ENCODE assay signal across 18 mouse cellular contexts in genomic region chr1:43542339-43542738, GRCm38 (mm10).
DNase-seq lines count a peak whose midpoint lies in the region; ATAC-seq and TF ChIP-seq lines count a peak whose summit lies in the region.
"Had no signal": no experiment of that assay in that cellular context is flagged by ENCODE, and none has a peak within 500 bp of the region (broad histone marks: within the 10 kb centered on the region; RNA-seq: fewer than 3 reads in every experiment).

No protein-coding gene starts in this region.

- WGBS in heart, adult 2 months = 71% methylated on average over 4 of the region's 4 CpGs
- WGBS in heart, embryonic 12.5 days = 68% methylated on average over 4 of the region's 4 CpGs
- 73% methylated on average over 4 of the region's 4 CpGs for WGBS in heart, embryonic 10.5 days

- TF ChIP-seq EP300 in heart, adult 2 months (IDR thresholded peaks at IDR 0.05; ENCODE audit: insufficient read depth, low read depth, low read length) = no peak

- H3K4me1 ChIP-seq in heart, adult 2 months (ENCODE audit: control insufficient read depth, insufficient read depth, low read length) = peaks cover 3% of the 10 kb centered on the region
- peaks cover 47% of the 10 kb centered on the region for H3K4me1 ChIP-seq in heart, embryonic 12.5 days (replicated peaks)
- H3K4me1 ChIP-seq in heart, embryonic 10.5 days = peaks cover 36% of the 10 kb centered on the region
- H3K4me1 ChIP-seq: midbrain, embryonic 15.5 days had no signal

- H3K9me3 ChIP-seq in heart, embryonic 12.5 days (replicated peaks) = no peaks in the 10 kb centered on the region
- no peaks in the 10 kb centered on the region for H3K9me3 ChIP-seq in heart, embryonic 10.5 days
- H3K9me3 ChIP-seq: forebrain, embryonic 10.5 days; midbrain, embryonic 15.5 days had no signal

- TF ChIP-seq CTCF in heart, adult 2 months (IDR thresholded peaks at IDR 0.05) = 0 out of 2 replicates have a peak, but pooled peaks have one; percentile 13

- peaks cover 4% of the 10 kb centered on the region; the same call in 1 of the 2 replicates for H3K79me2 ChIP-seq in heart, adult 2 months (replicated peaks; ENCODE audit: control insufficient read depth, insufficient read depth, low read length)

- intact Hi-C loops in heart, adult 2 months (cut with DNase I) = no loop called here

- H3K27ac ChIP-seq in heart, adult 2 months = no peak overlapping the region
- H3K27ac ChIP-seq in heart, embryonic 12.5 days (ENCODE audit: poor library complexity, severe bottlenecking) = no peak overlapping the region
- H3K27ac ChIP-seq in heart, embryonic 10.5 days = no peak overlapping the region
- H3K27ac ChIP-seq: forebrain, embryonic 10.5 days; midbrain, embryonic 15.5 days had no signal

- TF ChIP-seq POLR2A in heart, adult 2 months (IDR thresholded peaks at IDR 0.05; ENCODE audit: insufficient read depth, low read depth, low read length) = no peak

- DNase-seq in heart, adult 2 months = no peak
- peak; percentile 50 to 62 for DNase-seq in spleen, postnatal 36 days (ENCODE audit: low spot score in 2 of 2)
- DNase-seq in spleen, adult 12 weeks (ENCODE audit: low spot score) = no peak
- DNase-seq in thymus, postnatal 4 days = peak; percentile 56
- no peak for DNase-seq in frontal cortex, postnatal 36 days (ENCODE audit: low spot score in 2 of 2)
- no peak for DNase-seq in heart, embryonic 10.5 days (ENCODE audit: low spot score)
- DNase-seq: adrenal gland, postnatal 10 days; cerebellum, adult 18-20 months; gastrocnemius, postnatal 14 days; heart, postnatal 10 days; layer of hippocampus, adult 9-11 months; left cerebral cortex, postnatal 4 days had no signal

- no peaks in the 10 kb centered on the region for H3K27me3 ChIP-seq in heart, adult 2 months (ENCODE audit: control insufficient read depth, insufficient read depth, low read length)
- no peaks in the 10 kb centered on the region for H3K27me3 ChIP-seq in heart, embryonic 12.5 days (replicated peaks)
- H3K27me3 ChIP-seq in heart, embryonic 10.5 days (ENCODE audit: insufficient read depth, poor library complexity, severe bottlenecking) = no peaks in the 10 kb centered on the region
- H3K27me3 ChIP-seq: midbrain, embryonic 15.5 days; Patski had no signal

- H3K36me3 ChIP-seq in heart, adult 2 months (ENCODE audit: control insufficient read depth, insufficient read depth, low read length) = peaks cover 8% of the 10 kb centered on the region; the same call in 1 of the 2 replicates
- H3K36me3 ChIP-seq in heart, embryonic 12.5 days = 0 out of 2 replicates have a peak, but pooled peaks cover 3% of the 10 kb centered on the region
- no peaks in the 10 kb centered on the region for H3K36me3 ChIP-seq in heart, embryonic 10.5 days
- H3K36me3 ChIP-seq: midbrain, embryonic 15.5 days had no signal

- no peak for ATAC-seq in heart, embryonic 12.5 days (ENCODE audit: insufficient number of reproducible peaks, low FRiP score)
- ATAC-seq in megakaryocyte-erythroid progenitor cell, adult 5-6 weeks (replicated peaks; ENCODE audit: low FRiP score, low TSS enrichment, poor library complexity, severe bottlenecking) = peak; percentile 63
- ATAC-seq: intestine, embryonic 16.5 days; midbrain, embryonic 15.5 days; Patski had no signal

- H3K9ac ChIP-seq in heart, adult 2 months (ENCODE audit: low read depth, low read length) = no peak overlapping the region
- no peak overlapping the region for H3K9ac ChIP-seq in heart, embryonic 12.5 days
- H3K9ac ChIP-seq: midbrain, embryonic 15.5 days had no signal

- H3K4me3 ChIP-seq in heart, adult 2 months = no peak overlapping the region
- H3K4me3 ChIP-seq in heart, embryonic 12.5 days = no peak overlapping the region
- no peak overlapping the region for H3K4me3 ChIP-seq in heart, embryonic 10.5 days
- H3K4me3 ChIP-seq: forebrain, embryonic 10.5 days; midbrain, embryonic 15.5 days had no signal

- H3K4me2 ChIP-seq in heart, embryonic 12.5 days = no peak overlapping the region
- H3K4me2 ChIP-seq: midbrain, embryonic 15.5 days had no signal

Comparison
In these comparisons a context has a peak if more than half of its experiments do, and no peak if none do; other contexts are left out.
1. DNase-seq: peak in spleen, postnatal 36 days (2 of 2) and thymus, postnatal 4 days (single experiment); none in heart, adult 2 months (0 of 2), spleen, adult 12 weeks (single experiment), frontal cortex, postnatal 36 days (0 of 2) and heart, embryonic 10.5 days (single experiment).